Mouse (Mus musculus): ENCODE measurements at regions not wholly inside any gene's neighbourhood (a gene's known extent, or its start where the extent isn't known, plus 50 kb on each side); places are given as distances from the start of the nearest gene placed in this dataset.
A peak's percentile ranks its signal among the peaks of the same experiment; 100 is the strongest.

- ATAC-seq (ENCODE audit: extremely low read depth, insufficient number of reproducible peaks, low FRiP score, poor library complexity, severe bottlenecking): 0 out of 2 replicates have a peak, but pooled peaks have one; percentile 13
These were observed 277.4 kb upstream of the Vstm2b start for GRCm38 (mm10) chr7:40620761-40621160.

DNA sequence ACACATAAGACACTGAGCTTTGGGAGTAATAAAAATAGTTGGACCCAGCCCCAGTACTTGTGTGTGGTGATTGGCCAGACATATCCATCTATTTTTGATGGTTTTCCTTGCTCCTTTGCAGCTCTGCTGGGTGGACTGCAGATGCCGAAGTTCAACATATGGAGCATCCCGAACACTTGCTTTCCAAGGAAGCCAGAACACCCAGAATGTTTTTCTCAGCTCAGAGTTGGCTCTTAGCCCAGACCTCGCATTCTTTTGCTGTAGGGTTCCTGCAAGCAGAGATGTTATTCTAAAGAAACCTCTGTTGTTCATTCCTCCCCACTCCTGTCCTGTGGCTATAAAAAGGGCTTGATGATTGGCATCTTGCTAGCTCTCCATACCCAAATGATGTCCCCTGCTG, 275.3 kb upstream of the Vstm2b start:
- ATAC-seq (ENCODE audit: extremely low read depth, insufficient number of reproducible peaks, low FRiP score, poor library complexity, severe bottlenecking): no peak

GRCm38 (mm10) chr7:40623286-40623685, 274.8 kb upstream of the Vstm2b start:
- no peak for ATAC-seq (ENCODE audit: extremely low read depth, insufficient number of reproducible peaks, low FRiP score, poor library complexity, severe bottlenecking)

GRCm38 (mm10) chr7:40636369-40636768, 261.8 kb upstream of the Vstm2b start:
- no peak for ATAC-seq (ENCODE audit: extremely low read depth, insufficient number of reproducible peaks, low FRiP score, poor library complexity, severe bottlenecking)

DNA sequence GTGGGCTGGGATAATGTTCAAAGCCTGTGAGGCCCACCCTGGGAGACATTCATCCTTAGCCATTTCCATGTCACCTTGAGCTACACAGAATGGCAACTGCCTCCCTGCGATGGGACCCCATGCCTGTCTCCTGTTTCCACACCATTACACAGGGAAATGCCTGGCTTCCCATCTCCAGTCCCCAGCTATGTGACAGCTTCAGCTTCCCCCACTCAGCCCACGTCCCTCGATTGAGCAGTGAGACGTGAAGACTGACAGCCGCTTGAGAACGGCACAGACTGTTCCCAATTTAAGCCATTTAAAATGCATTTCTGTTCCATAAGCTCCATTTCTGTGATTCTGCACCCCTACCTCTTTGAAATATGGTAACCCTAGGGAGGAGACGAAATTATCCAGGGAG, 243.1 kb upstream of the Vstm2b start:
- no peak for ATAC-seq (ENCODE audit: extremely low read depth, insufficient number of reproducible peaks, low FRiP score, poor library complexity, severe bottlenecking)

GRCm38 (mm10) chr7:40655391-40655790, 242.7 kb upstream of the Vstm2b start:
- no peak for ATAC-seq (ENCODE audit: extremely low read depth, insufficient number of reproducible peaks, low FRiP score, poor library complexity, severe bottlenecking)

DNA sequence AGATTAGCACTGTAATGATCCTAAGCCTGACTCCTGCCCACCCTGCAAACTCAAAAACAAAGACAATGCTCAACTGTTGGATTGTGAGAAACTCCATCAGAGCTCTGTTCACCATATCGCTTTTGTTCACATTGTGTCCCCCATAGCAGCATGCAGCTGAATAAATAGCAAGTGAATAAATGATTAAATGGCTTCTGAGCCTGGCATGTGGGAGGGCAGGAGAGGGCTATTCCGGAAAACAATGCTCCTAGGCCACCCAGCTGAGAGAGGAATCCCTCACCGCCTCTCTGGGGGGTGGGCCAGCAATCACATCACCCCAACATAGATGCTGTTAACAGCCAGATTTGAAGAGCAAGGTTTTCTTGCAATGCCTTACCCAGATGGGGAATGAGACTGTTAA, 238.5 kb upstream of the Vstm2b start:
- no peak for ATAC-seq (ENCODE audit: extremely low read depth, insufficient number of reproducible peaks, low FRiP score, poor library complexity, severe bottlenecking)

DNA sequence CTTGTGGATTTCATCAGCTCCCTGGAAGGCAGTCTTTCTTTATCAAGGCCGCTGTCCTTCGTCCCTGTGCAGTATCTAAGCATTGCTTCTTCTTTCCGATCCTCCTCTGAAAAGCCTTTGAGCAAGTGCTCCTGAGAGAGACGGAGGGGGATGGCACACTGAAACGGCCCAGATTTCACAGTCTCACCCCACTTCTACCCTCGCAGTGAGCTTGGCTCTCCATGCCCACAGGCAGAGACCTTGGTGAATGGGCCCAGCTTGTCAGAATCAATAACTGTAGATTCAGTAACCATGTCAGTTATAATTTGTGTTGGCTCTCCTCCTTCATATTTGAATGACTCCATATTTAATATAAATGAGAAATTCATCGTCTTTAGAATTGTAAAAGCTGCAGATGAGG, 234.3 kb upstream of the Vstm2b start:
- no peak for ATAC-seq (ENCODE audit: extremely low read depth, insufficient number of reproducible peaks, low FRiP score, poor library complexity, severe bottlenecking)

- no peak for ATAC-seq (ENCODE audit: extremely low read depth, insufficient number of reproducible peaks, low FRiP score, poor library complexity, severe bottlenecking)
These were observed 231.5 kb upstream of the Vstm2b start for GRCm38 (mm10) chr7:40666625-40667024.

DNA sequence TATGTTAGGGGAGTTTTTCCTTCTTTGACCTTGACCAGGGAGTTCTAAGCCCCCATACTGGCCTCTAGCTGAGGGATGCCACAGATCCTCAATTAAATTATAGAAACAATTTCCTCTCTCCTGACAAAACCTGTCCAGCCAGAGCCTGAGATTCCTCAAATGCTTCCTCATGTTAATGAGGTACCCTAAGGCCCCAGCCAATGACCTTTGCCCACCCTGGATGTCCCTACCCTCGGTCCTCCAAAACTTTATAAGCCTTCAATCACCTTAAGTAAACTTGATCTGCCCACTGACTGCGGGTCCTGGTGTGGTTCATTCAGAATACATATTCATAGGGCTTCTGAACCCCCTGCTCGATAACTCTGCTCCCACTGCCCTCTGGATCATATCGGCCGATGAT, 227.7 kb upstream of the Vstm2b start:
- ATAC-seq (ENCODE audit: extremely low read depth, insufficient number of reproducible peaks, low FRiP score, poor library complexity, severe bottlenecking): no peak

- ATAC-seq (ENCODE audit: extremely low read depth, insufficient number of reproducible peaks, low FRiP score, poor library complexity, severe bottlenecking): no peak
These were observed 227.1 kb upstream of the Vstm2b start for GRCm38 (mm10) chr7:40671068-40671467.

- ATAC-seq (ENCODE audit: extremely low read depth, insufficient number of reproducible peaks, low FRiP score, poor library complexity, severe bottlenecking): no peak
These were observed 225.8 kb upstream of the Vstm2b start for GRCm38 (mm10) chr7:40672348-40672747.

DNA sequence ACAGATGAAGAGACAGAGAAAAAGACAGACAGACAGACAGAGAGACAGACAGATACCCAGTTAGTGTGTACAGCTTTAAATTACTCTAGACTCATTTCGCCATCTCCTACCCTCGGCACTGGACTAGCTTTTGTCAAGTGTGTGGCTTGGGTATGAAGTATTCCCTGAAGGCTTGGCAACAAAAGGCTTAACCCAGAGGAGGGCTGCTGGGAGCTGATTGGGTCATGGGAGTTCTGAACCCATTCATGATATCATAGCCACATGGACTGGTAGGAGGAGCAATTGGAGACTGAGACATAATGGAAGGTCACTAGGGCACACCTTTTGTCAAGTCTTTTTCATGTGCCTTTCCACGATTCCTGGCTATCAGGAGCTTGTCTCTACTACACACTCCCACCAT, 223.7 kb upstream of the Vstm2b start:
- ATAC-seq (ENCODE audit: extremely low read depth, insufficient number of reproducible peaks, low FRiP score, poor library complexity, severe bottlenecking): no peak

- no peak for ATAC-seq (ENCODE audit: extremely low read depth, insufficient number of reproducible peaks, low FRiP score, poor library complexity, severe bottlenecking)
These were observed 220.5 kb upstream of the Vstm2b start for GRCm38 (mm10) chr7:40677601-40678000.

- no peak for ATAC-seq (ENCODE audit: extremely low read depth, insufficient number of reproducible peaks, low FRiP score, poor library complexity, severe bottlenecking)
These were observed 217.6 kb upstream of the Vstm2b start for GRCm38 (mm10) chr7:40680567-40680966.

DNA sequence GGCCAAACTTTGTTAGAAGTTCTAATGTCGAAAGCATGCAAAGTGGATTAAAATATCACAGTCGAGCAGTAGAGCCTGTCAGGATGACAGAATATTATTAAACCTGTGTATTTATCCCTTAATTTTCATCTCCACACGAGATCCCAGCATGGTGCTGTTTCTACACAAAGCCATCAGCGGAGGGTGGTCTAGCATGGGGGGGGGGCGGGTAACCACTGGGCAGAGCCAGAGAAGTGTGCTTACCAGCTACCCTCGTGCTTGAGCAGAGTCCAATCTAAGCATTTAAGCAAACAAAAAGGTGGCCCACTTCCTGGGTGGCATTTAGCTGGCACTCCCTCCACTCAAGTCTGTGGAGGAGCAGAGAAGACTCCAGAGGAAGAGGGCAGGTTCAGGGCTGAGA, 217.1 kb upstream of the Vstm2b start:
- no peak for ATAC-seq (ENCODE audit: extremely low read depth, insufficient number of reproducible peaks, low FRiP score, poor library complexity, severe bottlenecking)

DNA sequence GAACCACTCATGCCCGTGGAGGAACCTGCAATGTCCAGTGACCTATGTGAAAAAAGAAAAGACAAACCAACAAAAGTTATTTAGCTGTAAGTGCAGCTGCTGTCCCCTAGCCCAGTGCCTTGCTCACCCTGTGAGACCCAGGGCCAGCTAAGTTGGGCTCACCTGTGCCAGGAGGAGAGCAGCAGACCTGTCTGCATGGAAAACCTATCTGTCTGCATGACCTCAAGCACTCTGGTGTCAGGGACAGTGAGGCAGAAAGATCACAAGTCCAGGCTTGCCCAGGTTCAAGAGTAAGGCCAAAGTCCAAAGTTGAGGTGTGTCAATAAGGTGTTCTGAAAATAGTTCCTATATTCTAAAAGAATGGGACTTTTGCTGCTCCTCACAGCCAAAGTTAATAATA, 215.0 kb upstream of the Vstm2b start:
- ATAC-seq (ENCODE audit: extremely low read depth, insufficient number of reproducible peaks, low FRiP score, poor library complexity, severe bottlenecking): no peak

DNA sequence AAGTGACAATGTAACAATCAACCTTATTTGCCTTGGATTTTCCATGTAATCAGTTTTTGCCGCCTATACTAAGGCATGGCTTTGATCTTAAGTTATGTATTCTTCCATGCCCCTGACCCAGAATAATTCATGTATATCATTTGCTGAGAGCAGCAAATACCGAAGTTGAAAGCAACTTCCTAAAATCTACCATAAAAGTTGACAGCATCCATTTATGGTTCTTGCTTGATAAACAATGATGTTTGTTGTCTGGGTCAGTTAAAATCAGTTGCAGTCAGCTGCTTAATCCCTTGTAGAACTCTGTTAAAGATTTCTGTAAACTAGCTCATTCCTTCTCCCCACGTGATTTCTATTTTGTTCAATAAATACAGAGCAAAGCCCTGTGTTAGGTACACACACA, 214.5 kb upstream of the Vstm2b start:
- ATAC-seq (ENCODE audit: extremely low read depth, insufficient number of reproducible peaks, low FRiP score, poor library complexity, severe bottlenecking): no peak

DNA sequence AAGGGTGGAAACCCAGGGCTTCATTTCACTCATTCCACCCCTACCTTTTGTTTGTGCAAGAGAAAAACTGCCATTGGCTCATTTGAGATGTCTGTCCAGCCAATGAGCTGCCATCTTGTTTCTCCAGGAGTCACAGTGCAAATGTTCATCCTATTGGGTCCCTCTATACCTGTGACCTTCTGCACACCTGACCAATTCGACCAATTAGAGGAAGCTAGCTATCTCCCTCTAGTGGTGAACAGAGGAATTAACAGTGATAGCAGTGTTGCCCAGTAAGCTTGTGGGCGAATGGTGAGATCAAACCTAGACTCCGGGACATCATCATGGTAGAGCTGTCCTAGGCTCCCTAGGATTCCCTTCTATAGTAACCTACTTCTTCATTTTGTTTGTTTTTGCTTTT, 211.1 kb upstream of the Vstm2b start:
- ATAC-seq (ENCODE audit: extremely low read depth, insufficient number of reproducible peaks, low FRiP score, poor library complexity, severe bottlenecking): no peak

GRCm38 (mm10) chr7:40688546-40688945, 209.6 kb upstream of the Vstm2b start:
- ATAC-seq (ENCODE audit: extremely low read depth, insufficient number of reproducible peaks, low FRiP score, poor library complexity, severe bottlenecking): no peak

DNA sequence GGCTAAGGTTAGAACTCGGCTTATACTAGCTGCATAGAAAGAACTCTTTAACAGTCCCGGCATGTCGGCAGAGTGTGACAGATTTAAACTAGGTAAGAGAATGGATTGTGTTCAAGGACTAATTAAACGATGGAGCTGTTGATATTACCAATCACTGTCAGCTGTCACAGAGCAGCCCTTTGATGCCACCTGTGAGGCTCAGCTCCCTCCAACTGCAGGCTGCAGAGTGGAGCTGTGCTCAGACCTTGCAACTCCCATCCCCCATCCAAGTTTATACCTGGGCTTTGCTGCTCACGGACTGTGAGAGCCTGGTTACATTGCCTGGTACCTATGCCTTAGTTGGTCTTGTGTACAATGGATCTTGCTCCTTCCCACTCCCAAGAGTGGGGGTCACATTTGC, 204.4 kb upstream of the Vstm2b start:
- ATAC-seq (ENCODE audit: extremely low read depth, insufficient number of reproducible peaks, low FRiP score, poor library complexity, severe bottlenecking): no peak

GRCm38 (mm10) chr7:40697551-40697950, 200.6 kb upstream of the Vstm2b start:
- no peak for ATAC-seq (ENCODE audit: extremely low read depth, insufficient number of reproducible peaks, low FRiP score, poor library complexity, severe bottlenecking)
